Mouse (Mus musculus): ENCODE data around the gene Stk33. TPM values are rescaled to one million over a fixed set of nuclear protein-coding genes. Genes with fewer than 3 reads are reported as not detected.

The Stk33 gene
- polyA plus RNA-seq, 1 experiment from 2014 or later: 8.8 TPM

- Histone ChIP-seq H3K27ac (no peak overlapping the region), H3K4me3 (no peak overlapping the region), H3K27me3 (no peaks in the 10 kb centered on the region), H3K4me2 (no peak overlapping the region), H3K9ac (no peak overlapping the region), H3K9me3 (replicated peaks) (no peaks in the 10 kb centered on the region), H3K4me1 (peaks cover 8% of the 10 kb centered on the region; the same call in 1 of the 2 replicates), H3K36me3 (ENCODE audit: poor library complexity, severe bottlenecking) (no peaks in the 10 kb centered on the region)
- 91% methylated on average over 8 of the region's 8 CpGs for WGBS
- no peak for ATAC-seq
Measured at GRCm38 (mm10) chr7:109331722-109332121, 107.2 kb downstream of the Stk33 start.

- Histone ChIP-seq H3K27ac (peak overlapping the region; percentile 60), H3K9ac (no peak overlapping the region), H3K9me3 (replicated peaks) (no peaks in the 10 kb centered on the region), H3K27me3 (no peaks in the 10 kb centered on the region), H3K4me2 (no peak overlapping the region), H3K36me3 (ENCODE audit: poor library complexity, severe bottlenecking) (no peaks in the 10 kb centered on the region), H3K4me1 (peaks cover 17% of the 10 kb centered on the region), H3K4me3 (no peak overlapping the region)
- ATAC-seq: peak; percentile 52; the same call in 1 of the 2 replicates
- 66% methylated on average over 3 of the region's 3 CpGs for WGBS
Measured at GRCm38 (mm10) chr7:109328772-109329171, 110.1 kb downstream of the Stk33 start.

- ATAC-seq: peak; percentile 76
- 51% methylated on average over 4 of the region's 4 CpGs for WGBS
- H3K9ac ChIP-seq: no peak overlapping the region
- no peak overlapping the region for H3K4me3 ChIP-seq
- H3K4me1 ChIP-seq: peaks cover 17% of the 10 kb centered on the region
- H3K4me2 ChIP-seq: no peak overlapping the region
- no peaks in the 10 kb centered on the region for H3K36me3 ChIP-seq (ENCODE audit: poor library complexity, severe bottlenecking)
- H3K9me3 ChIP-seq (replicated peaks): no peaks in the 10 kb centered on the region
- H3K27ac ChIP-seq: peak overlapping the region; percentile 67; the same call in 1 of the 2 replicates
- H3K27me3 ChIP-seq: no peaks in the 10 kb centered on the region
Measured at GRCm38 (mm10) chr7:109326813-109327212, 112.1 kb downstream of the Stk33 start.

- ATAC-seq: peak; percentile 65; the same call in 1 of the 2 replicates
- no peaks in the 10 kb centered on the region for H3K27me3 ChIP-seq
Measured at GRCm38 (mm10) chr7:109325731-109326130, 113.2 kb downstream of the Stk33 start.

GRCm38 (mm10) chr7:109325169-109325568 is 113.7 kb downstream of the Stk33 start:
- Histone ChIP-seq H3K4me3 (no peak overlapping the region), H3K4me2 (no peak overlapping the region), H3K27me3 (no peaks in the 10 kb centered on the region), H3K36me3 (ENCODE audit: poor library complexity, severe bottlenecking) (no peaks in the 10 kb centered on the region), H3K9me3 (replicated peaks) (no peaks in the 10 kb centered on the region), H3K4me1 (peaks cover 17% of the 10 kb centered on the region), H3K27ac (peak overlapping the region; percentile 41), H3K9ac (no peak overlapping the region)
- ATAC-seq: no peak
- 75% methylated on average over 9 of the region's 9 CpGs for WGBS

More at GRCm38 (mm10) chr7:109325731-109326130, 113.2 kb downstream of the Stk33 start:
- 54% methylated on average over 3 of the region's 3 CpGs for WGBS
- Histone ChIP-seq H3K27ac (peak overlapping the region; percentile 41; the same call in 1 of the 2 replicates), H3K4me3 (no peak overlapping the region), H3K9me3 (replicated peaks) (no peaks in the 10 kb centered on the region), H3K36me3 (ENCODE audit: poor library complexity, severe bottlenecking) (no peaks in the 10 kb centered on the region), H3K9ac (no peak overlapping the region), H3K4me1 (peaks cover 17% of the 10 kb centered on the region), H3K4me2 (no peak overlapping the region)

GRCm38 (mm10) chr7:109309506-109309905 is 129.4 kb downstream of the Stk33 start:
- no peak overlapping the region for H3K9ac ChIP-seq
- no peak overlapping the region for H3K27ac ChIP-seq
- 80% methylated on average over 2 of the region's 2 CpGs for WGBS
- no peaks in the 10 kb centered on the region for H3K9me3 ChIP-seq (replicated peaks)
- H3K36me3 ChIP-seq (ENCODE audit: poor library complexity, severe bottlenecking): no peaks in the 10 kb centered on the region
- H3K4me1 ChIP-seq: no peaks in the 10 kb centered on the region
- H3K4me3 ChIP-seq: no peak overlapping the region
- no peak for ATAC-seq
- H3K27me3 ChIP-seq: no peaks in the 10 kb centered on the region
- no peak overlapping the region for H3K4me2 ChIP-seq

GRCm38 (mm10) chr7:109295807-109296206 is 143.1 kb downstream of the Stk33 start:
- 94% methylated on average over 3 of the region's 3 CpGs for WGBS
- Histone ChIP-seq H3K9ac (no peak overlapping the region), H3K27me3 (no peaks in the 10 kb centered on the region), H3K4me2 (no peak overlapping the region), H3K9me3 (replicated peaks) (no peaks in the 10 kb centered on the region), H3K36me3 (ENCODE audit: poor library complexity, severe bottlenecking) (no peaks in the 10 kb centered on the region), H3K4me1 (no peaks in the 10 kb centered on the region), H3K27ac (no peak overlapping the region), H3K4me3 (no peak overlapping the region)
- no peak for ATAC-seq

- H3K4me1 ChIP-seq: no peaks in the 10 kb centered on the region
- no peak overlapping the region for H3K9ac ChIP-seq
Measured at GRCm38 (mm10) chr7:109295351-109295750, 143.5 kb downstream of the Stk33 start.

GRCm38 (mm10) chr7:109290501-109290900 is 148.4 kb downstream of the Stk33 start:
- ATAC-seq: no peak
- Histone ChIP-seq H3K9ac (no peak overlapping the region), H3K36me3 (ENCODE audit: poor library complexity, severe bottlenecking) (no peaks in the 10 kb centered on the region), H3K4me2 (no peak overlapping the region), H3K4me3 (no peak overlapping the region), H3K27me3 (no peaks in the 10 kb centered on the region), H3K27ac (no peak overlapping the region), H3K4me1 (no peaks in the 10 kb centered on the region), H3K9me3 (replicated peaks) (no peaks in the 10 kb centered on the region)
- 12% methylated on average over 2 of the region's 2 CpGs for WGBS

More at GRCm38 (mm10) chr7:109295351-109295750, 143.5 kb downstream of the Stk33 start:
- Histone ChIP-seq H3K4me3 (no peak overlapping the region), H3K9me3 (replicated peaks) (no peaks in the 10 kb centered on the region), H3K36me3 (ENCODE audit: poor library complexity, severe bottlenecking) (no peaks in the 10 kb centered on the region), H3K4me2 (no peak overlapping the region), H3K27ac (no peak overlapping the region), H3K27me3 (no peaks in the 10 kb centered on the region)
- ATAC-seq: no peak
- WGBS: 78% methylated on average over 5 of the region's 5 CpGs

GRCm38 (mm10) chr7:109289106-109289505 is 149.8 kb downstream of the Stk33 start:
- no peak overlapping the region for H3K4me2 ChIP-seq
- H3K4me1 ChIP-seq: no peaks in the 10 kb centered on the region
- 0 out of 2 replicates have a peak, but pooled peaks have one; percentile 33 for ATAC-seq
- H3K9me3 ChIP-seq (replicated peaks): no peaks in the 10 kb centered on the region
- no peak overlapping the region for H3K27ac ChIP-seq
- 69% methylated on average over 6 of the region's 6 CpGs for WGBS
- H3K36me3 ChIP-seq (ENCODE audit: poor library complexity, severe bottlenecking): no peaks in the 10 kb centered on the region
- H3K4me3 ChIP-seq: no peak overlapping the region
- no peak overlapping the region for H3K9ac ChIP-seq
- no peaks in the 10 kb centered on the region for H3K27me3 ChIP-seq

GRCm38 (mm10) chr7:109282106-109282505 is 156.8 kb downstream of the Stk33 start:
- Histone ChIP-seq H3K9ac (no peak overlapping the region), H3K9me3 (replicated peaks) (no peaks in the 10 kb centered on the region), H3K4me3 (no peak overlapping the region), H3K4me1 (peaks cover 5% of the 10 kb centered on the region), H3K4me2 (no peak overlapping the region), H3K27me3 (no peaks in the 10 kb centered on the region; the same call in 1 of the 2 replicates), H3K36me3 (ENCODE audit: poor library complexity, severe bottlenecking) (no peaks in the 10 kb centered on the region), H3K27ac (no peak overlapping the region)
- no peak for ATAC-seq
- 93% methylated on average over 4 of the region's 4 CpGs for WGBS

GRCm38 (mm10) chr7:109276622-109277021 is 162.3 kb downstream of the Stk33 start:
- H3K4me3 ChIP-seq: no peak overlapping the region
- H3K27me3 ChIP-seq: peaks cover 8% of the 10 kb centered on the region; the same call in 1 of the 2 replicates
- ATAC-seq: no peak
- no peak overlapping the region for H3K9ac ChIP-seq
- H3K4me1 ChIP-seq: peaks cover 26% of the 10 kb centered on the region
- no peak overlapping the region for H3K4me2 ChIP-seq
- no peak overlapping the region for H3K27ac ChIP-seq
- no peaks in the 10 kb centered on the region for H3K9me3 ChIP-seq (replicated peaks)
- H3K36me3 ChIP-seq (ENCODE audit: poor library complexity, severe bottlenecking): no peaks in the 10 kb centered on the region
- 68% methylated on average over 3 of the region's 3 CpGs for WGBS

- Histone ChIP-seq H3K4me3 (no peak overlapping the region), H3K4me1 (peaks cover 26% of the 10 kb centered on the region), H3K27me3 (peaks cover 8% of the 10 kb centered on the region; the same call in 1 of the 2 replicates), H3K36me3 (ENCODE audit: poor library complexity, severe bottlenecking) (no peaks in the 10 kb centered on the region), H3K9me3 (replicated peaks) (no peaks in the 10 kb centered on the region), H3K27ac (no peak overlapping the region), H3K9ac (no peak overlapping the region), H3K4me2 (no peak overlapping the region)
- 92% methylated on average over 4 of the region's 4 CpGs for WGBS
- no peak for ATAC-seq
Measured at GRCm38 (mm10) chr7:109275901-109276300, 163.0 kb downstream of the Stk33 start.
